Mouse (Mus musculus) skeletal muscle tissue, adult 2 months (tissue): ENCODE results near the gene Blvra.
"Not testable (repeated sequence)": the region's sequence is repeated elsewhere in the genome, so short reads cannot be mapped to it uniquely, and the experiment has no call there.

Source experiments
- DNase-seq: peaks from one replicate; pipeline ENCODE4 v3.0.0-alpha.2; 2012; ENCODE audit warnings: low read depth, low spot score

Blvra gene

DNA sequence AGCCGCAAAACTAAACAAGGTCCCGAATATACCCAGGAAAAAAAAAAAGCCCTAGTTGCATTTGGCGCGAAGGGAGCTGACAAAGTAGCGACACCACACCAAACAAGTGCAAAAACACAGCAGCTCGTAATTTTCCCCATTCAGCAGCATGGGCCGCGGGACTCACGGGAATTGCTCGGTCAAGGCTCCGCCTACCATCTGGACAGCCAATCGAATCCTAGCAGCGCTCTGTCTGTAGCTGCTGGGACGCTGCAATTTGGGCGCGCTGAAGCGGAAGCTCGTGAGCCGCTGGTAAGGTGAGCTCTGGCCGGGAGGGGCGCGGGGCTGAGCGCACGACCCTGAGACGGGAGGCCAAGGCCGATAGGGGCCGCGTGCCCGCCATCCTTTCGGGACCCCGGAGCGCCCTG is at the start of gene Blvra:
TSS of gene Blvra (plus strand) at position 231 of the 407 bp plus-strand sequence.
- DNase-seq: peak; percentile 81

- no peak for DNase-seq
These were observed 35.4 kb upstream of the Blvra start for GRCm38 (mm10) chr2:127035006-127035605.

- DNase-seq: no peak
These were observed 33.2 kb upstream of the Blvra start for GRCm38 (mm10) chr2:127037299-127037698.

DNA sequence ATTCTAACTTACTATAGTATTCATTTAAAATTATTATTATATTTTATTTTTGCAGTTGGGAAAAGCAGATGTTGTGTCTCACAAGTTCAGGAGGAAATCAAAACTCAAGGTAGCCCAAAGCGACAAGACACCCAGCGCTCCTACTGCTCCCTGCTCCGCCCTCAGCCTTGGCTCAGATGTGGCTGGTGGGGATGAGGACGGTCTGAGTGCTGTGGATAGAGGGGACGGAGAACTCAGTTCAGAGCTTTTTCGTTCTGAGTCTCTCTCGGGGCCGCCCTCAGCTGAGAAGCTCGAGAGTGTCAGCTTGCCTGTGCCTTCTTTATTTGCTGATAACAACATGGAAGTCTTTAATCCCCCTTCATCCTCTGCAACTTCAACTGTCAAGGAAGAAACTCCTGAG is 9.0 kb upstream of the Blvra start:
- DNase-seq: no peak

GRCm38 (mm10) chr2:127068806-127069205 is 1.7 kb upstream of the Blvra start:
- no peak for DNase-seq

DNA sequence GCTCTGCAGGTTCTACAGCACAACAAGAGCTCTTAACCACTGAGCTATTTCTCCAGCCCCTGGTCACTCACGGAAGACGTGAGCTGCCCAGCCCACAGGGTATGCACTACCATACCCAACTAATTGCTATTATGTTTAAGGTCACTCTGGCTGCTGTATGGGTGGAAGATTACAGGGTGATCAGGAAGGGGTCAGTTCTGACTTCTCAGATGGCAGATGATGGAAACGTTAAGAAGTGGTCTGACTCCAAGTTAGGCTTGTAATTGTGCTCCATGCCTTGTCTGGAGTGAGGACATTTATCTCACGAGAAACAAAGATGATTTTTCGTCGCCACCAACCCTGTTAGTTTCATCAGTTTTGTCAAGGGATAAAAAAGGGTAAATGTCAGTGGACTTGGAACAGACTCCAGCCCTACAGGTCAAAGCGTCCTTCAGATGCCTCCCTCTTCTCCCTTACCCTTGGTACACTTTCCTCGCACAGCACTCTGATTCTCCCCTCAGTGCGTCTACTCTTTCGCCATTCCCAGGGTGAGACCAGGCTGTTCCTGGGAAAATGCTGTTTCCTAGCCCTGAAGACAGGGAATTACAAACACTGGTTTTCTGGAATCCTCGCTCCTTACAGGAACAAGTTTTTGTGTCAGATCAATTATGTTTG is 557 bp upstream of the Blvra start:
- no peak for DNase-seq

GRCm38 (mm10) chr2:127070879-127071278 is 414 bp downstream of the Blvra start:
- no peak for DNase-seq

- no peak for DNase-seq
These were observed 3.7 kb downstream of the Blvra start for GRCm38 (mm10) chr2:127074116-127074515.

DNA sequence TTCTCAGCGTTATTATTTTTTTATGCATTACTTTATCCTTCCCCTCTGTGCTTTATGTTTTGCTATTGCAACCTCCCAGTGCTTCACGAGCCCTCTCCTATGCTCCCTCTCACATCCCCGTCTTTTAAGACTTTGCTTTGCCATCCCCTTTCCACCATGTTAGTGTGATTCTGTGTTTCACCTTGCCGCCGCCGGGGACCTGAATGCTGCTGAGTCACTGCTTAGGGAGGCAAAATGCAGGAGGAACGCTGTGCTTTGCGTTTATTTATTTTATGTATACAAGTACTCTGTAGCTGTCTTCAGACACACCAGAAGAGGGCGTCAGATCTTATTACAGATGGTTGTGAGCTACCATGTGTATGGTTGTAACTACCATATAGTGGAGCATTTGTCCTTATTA is 7.1 kb downstream of the Blvra start:
- no peak for DNase-seq

- not testable (repeated sequence) for DNase-seq
These were observed 8.6 kb downstream of the Blvra start for GRCm38 (mm10) chr2:127079066-127079465.

DNA sequence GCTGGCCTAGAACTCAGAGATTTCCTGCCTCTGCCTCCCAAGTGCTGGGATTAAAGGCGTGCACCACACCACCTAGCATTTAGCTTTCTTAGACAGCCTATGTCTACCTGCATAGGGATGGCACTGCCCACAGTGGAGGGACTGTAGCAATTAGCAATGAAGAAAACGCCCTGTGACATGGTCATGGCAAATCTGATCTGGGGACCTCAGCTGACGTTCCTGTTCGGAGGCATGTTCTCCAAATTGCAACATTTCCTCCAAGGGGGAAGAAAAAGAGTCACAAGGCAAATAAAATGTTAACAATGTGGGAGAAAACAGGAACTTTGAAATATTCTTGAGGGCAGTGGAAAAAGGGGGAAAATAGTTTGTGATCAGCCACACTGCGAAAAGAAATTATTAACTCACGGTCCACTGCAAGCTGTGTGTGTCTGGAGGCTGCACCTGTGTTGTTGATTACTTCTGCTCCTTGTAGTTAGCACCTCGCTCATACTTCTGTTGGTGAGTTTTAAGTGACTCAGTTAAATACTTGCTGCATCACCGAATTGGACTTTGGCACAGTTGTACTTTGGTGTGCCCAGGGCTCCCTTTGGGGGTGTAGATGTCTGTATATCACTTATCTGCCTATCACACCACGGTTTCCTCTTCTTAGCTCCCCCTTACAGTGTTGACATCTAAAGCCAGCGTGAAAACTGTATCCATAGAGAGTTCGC is 9.6 kb downstream of the Blvra start:
- DNase-seq: no peak

DNA sequence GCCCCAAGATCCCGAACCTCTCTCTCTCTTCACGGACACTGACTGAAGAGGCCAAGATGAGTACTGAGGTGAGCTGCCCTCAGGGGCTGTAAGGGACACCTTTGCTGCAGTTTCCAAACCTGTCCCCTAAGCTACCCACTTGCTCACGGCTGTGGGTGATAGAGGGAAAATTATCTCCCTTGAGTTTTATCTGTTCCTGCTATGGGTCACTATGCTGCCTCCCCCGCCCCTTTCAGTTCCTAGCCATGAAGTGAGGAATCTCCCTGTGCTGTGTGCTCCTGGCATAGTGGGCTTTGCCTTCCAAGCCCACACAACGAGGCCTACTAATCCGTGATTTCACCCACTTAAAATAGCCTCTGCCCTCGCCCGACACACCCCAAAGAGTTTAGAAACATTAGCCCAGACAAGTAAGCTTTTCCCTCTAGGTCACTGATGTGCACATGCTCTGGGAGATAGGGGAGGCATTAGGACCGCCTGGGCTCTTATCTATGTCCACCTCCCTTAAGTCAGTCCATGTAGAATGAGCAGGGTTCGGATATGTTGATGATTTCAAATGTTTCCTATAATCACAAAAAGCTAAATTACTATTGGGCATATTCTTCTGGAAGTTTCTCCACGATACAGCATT is 10.2 kb downstream of the Blvra start:
- no peak for DNase-seq

DNA sequence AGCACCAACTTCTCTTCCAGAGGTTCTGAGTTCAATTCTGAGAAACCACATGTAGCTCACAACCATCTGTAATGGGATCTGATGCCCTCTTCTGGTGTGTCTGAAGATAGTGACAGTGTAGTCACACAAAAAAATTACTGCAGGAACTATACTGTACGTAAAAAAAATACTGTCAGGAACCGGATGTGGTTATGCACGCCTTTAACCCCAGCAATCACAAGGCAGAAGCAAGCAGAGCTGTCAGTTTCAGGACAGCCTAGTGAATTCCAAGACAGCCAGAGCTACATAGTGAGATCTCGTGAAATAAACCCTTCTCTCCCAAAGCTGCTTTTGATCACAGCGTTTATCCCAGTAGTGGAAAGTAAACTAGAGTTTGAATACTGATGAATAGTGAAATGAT is 15.8 kb downstream of the Blvra start:
- DNase-seq: no peak

DNA sequence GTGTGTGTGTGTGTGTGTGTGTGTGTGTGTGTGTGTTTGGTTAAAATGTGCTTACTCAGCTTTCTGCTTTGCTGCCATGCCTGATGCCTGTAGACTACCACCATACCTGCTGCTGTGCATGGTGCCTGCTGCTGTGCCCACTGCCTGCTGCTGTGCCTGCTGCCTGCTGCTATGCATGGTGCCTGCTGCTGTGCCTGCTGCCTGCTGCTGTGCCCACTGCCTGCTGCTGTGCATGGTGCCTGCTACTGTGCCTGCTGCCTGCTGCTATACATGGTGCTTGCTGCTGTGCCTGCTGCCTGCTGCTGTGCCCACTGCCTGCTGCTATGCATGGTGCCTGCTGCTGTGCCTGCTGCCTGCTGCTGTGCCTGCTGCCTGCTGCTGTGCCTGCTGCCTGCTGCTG is 19.7 kb downstream of the Blvra start:
- DNase-seq: not testable (repeated sequence)

DNA sequence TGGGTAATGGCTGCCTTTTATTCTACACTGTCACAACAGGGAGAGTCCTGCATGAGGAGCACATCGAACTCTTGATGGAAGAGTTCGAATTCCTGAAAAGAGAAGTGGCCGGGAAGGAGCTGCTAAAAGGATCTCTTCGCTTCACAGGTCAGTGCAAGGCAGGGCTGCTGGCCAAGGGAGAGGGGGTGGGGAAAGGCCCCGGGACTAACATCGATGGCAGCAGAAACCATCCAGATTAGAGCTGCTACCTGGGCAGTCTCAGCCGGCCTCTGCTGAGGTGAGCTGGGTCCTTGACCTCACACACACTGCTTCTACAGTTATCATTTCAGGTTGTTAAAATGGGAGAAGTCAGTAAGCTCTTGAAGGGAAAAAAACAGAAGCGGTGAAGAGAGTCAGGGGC is 21.5 kb downstream of the Blvra start:
- DNase-seq: no peak

GRCm38 (mm10) chr2:127108986-127109385 is 38.5 kb downstream of the Blvra start:
- no peak for DNase-seq

DNA sequence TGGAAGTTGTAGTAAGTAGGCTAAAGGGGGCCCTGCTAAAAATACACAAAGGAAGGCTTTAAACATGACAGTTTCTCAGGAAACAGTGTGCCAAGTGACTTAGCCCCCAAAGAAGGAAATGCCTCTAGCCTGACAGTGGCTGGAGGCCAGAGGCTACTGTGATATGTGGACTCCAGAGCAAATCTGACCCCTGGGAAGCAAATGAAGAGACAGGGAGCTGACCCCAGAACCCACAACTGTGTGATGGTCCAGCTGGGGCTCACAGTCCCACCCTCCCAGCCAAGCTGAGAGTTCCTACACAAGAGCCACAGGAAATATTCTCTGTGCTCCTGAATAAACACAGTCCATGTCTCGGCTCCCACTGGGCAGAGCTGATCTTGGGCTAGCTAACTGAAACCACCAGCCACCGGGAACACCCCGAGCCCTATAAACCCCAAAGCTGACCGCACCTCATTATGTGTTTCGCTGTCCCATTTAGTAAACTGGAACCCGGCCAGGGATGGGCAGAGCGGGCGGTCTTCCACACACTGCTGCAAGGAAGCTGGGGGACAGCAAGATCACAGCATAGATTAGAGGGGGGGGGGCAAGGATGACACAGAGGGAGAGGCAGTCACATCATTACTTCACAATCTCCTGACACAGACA is 51.2 kb downstream of the Blvra start:
- no peak for DNase-seq

- no peak for DNase-seq
These were observed 58.5 kb downstream of the Blvra start for GRCm38 (mm10) chr2:127128926-127129325.

DNA sequence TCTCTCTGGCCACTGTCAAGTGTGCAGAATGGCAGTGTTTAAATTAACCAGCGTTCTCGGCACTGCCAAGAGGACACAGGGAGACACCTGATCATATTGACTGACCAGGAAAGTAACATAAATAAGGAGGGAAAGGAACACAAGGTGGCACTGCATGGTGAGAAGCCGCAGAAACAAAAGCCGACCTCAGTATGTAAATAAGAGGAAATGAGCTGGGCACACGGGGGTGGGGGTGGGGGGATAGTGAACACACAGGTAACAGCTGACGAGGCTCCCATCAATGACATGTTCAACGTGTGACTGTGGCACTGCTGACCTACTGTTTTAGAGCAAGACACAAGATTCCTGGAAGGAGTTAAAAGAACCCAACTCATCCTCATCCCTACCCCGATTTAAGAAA is 60.9 kb downstream of the Blvra start:
- no peak for DNase-seq

DNA sequence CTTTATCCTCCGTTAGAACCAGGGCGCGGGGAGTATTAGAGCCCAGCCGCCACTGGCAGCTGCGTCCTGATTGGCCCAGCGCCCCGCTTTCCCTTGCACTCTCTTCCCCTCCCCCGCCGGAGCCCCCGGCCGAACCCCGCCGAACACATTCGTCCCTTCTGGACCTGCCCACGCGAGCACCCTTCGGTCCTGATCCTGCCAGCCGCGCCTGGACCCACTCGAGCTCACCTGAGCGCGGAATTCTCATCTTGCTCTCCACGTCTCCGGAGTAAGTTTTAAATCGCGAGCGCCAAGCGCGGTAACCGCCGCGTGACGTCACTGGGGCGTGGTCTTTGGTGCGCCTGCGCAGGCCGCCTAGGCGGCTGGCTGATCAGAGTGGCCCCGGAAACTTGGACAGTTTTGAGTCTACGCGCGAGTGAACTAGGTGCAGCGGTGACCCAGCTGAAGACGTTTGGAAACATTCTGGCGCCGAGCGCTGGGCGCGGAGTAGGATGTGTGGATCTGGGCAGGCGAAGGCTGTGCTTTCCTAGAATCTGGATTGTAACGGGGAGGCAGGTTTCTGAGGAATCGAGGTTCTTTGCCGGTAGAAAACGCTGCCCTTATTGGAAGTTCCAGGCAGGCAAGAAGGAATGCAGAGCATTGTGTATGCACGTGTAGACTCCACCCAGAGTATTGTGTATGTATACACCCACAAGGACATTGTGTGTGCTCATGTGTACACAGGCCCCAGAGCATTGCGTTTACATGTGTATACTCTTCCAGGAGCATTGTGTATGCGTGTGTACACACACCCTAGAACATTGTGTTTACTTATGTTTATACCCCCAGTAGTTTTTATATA is 63.4 kb downstream of the Blvra start, which contains the start of gene Ncaph:
TSS of gene Ncaph (minus strand) at position 334 of the 841 bp plus-strand sequence.
- peak; percentile 87 for DNase-seq

GRCm38 (mm10) chr2:127135255-127135654 is 64.8 kb downstream of the Blvra start:
- DNase-seq: not testable (repeated sequence)
